Mouse (Mus musculus): ENCODE results near the gene Cd209f. TPM values are rescaled to one million over a fixed set of nuclear protein-coding genes. Genes with fewer than 3 reads are reported as not detected.
"Not testable (repeated sequence)": the region's sequence is repeated elsewhere in the genome, so short reads cannot be mapped to it uniquely, and the experiment has no call there.

The Cd209f gene
- total and polyA plus RNA-seq, 2 experiments from 2014 or later: 0.10 TPM; not detected in 1

DNA sequence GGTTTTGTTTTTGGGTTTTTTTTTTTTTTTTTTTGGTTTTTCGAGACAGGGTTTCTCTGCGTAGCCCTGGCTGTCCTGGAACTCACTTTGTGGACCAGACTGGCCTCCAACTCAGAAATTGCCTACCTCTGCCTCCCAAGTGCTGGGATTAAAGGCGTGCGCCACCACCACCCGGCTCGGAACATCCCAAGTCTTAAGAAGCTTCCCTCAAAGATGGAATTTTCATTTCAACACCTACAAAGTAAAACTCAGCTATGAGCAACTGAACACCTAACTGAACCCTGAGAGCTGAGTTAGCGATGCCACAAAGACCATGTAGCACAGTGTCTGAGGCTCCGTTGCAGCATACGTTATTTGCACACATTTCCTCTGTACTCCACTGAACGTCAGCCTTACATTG, 28.2 kb upstream of the Cd209f start, which contains the start of gene Cd209g:
TSS of gene Cd209g (plus strand) at position 301 of the 400 bp plus-strand sequence.
- H3K4me2 ChIP-seq (ENCODE audit: low read depth, low read length): no peak within 1 kb of the TSS
- no peak within 1 kb of the TSS for H3K4me3 ChIP-seq (ENCODE audit: low read depth, low read length)
- H3K4me1 ChIP-seq (ENCODE audit: control insufficient read depth, insufficient read depth): no peaks in the 10 kb centered on the region
- no peaks in the 10 kb centered on the region for H3K27me3 ChIP-seq (ENCODE audit: control insufficient read depth, insufficient read depth, low read length)
- ATAC-seq (ENCODE audit: insufficient read depth, low read depth) (no peak), DNase-seq (ENCODE audit: low spot score) (no peak)
- no peaks in the 10 kb centered on the region for H3K36me3 ChIP-seq (replicated peaks; ENCODE audit: control insufficient read depth, insufficient read depth, low read length)
- TF ChIP-seq EP300 (IDR thresholded peaks at IDR 0.05; ENCODE audit: low read depth) (no peak), CTCF (IDR thresholded peaks at IDR 0.05; ENCODE audit: low read depth) (no peak)
- 86% methylated on average over 10 of the region's 10 CpGs for WGBS
- H3K9ac ChIP-seq (replicated peaks; ENCODE audit: low read depth, low read length): no peak within 1 kb of the TSS
- H3K9me3 ChIP-seq (replicated peaks; ENCODE audit: control insufficient read depth, low read length): no peaks in the 10 kb centered on the region
- no peak within 1 kb of the TSS for H3K27ac ChIP-seq (ENCODE audit: low read depth)

DNA sequence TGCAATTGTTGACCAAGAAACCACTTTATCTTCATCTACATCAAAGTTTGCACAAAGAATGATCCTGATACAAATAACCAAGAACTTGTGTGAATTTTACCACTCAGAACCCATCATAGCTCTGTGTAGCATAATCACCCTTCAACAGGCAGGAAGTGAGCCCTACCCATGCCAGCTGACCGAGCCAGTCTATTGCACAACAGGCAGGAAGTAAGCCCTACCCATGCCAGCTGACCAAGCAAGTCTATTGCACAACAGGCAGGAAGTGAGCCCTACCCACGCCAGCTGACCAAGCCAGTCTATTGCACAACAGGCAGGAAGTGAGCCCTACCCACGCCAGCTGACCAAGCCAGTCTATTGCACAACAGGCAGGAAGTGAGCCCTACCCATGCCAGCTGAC, 17.1 kb downstream of the Cd209f start:
- not testable (repeated sequence) for H3K4me3 ChIP-seq (ENCODE audit: low read depth, low read length); H3K9me3 ChIP-seq (replicated peaks; ENCODE audit: control insufficient read depth, low read length); DNase-seq (ENCODE audit: low spot score); ATAC-seq (ENCODE audit: insufficient read depth, low read depth); H3K27me3 ChIP-seq (ENCODE audit: control insufficient read depth, insufficient read depth, low read length); H3K9ac ChIP-seq (replicated peaks; ENCODE audit: low read depth, low read length); H3K27ac ChIP-seq (ENCODE audit: low read depth); H3K4me1 ChIP-seq (ENCODE audit: control insufficient read depth, insufficient read depth); H3K36me3 ChIP-seq (replicated peaks; ENCODE audit: control insufficient read depth, insufficient read depth, low read length); H3K4me2 ChIP-seq (ENCODE audit: low read depth, low read length)
- 75% methylated on average over 3 of the region's 3 CpGs for WGBS

DNA sequence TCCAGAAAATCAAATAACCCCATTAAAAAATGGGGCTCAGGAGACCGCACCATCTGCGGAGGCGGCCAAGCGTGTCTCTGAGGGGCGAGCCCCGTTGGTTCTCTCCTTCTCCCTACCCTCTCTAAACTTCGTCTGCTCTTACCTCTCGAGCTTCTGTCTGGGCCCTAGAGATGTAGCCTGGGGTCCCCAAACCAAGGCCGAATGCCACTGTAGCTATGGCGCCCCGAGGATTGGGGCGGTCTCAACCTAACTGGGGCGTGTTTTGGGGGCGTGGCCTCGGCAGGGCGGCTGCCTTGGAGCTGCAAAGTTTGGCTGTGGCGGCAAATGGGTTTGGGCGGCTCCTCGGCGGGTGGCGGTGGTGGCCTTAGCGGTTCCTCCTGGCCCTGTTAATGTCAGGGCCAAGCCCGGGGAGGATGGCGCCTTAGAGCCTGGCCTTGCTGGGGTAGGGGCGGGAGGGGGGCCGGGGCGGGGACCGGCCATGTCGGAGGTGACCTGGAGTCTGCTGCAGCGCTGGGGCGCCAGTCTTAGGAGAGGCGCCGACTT, 18.4 kb downstream of the Cd209f start:
- H3K4me3 ChIP-seq (ENCODE audit: low read depth, low read length); H3K27me3 ChIP-seq (ENCODE audit: control insufficient read depth, insufficient read depth, low read length); H3K9me3 ChIP-seq (replicated peaks; ENCODE audit: control insufficient read depth, low read length); H3K4me2 ChIP-seq (ENCODE audit: low read depth, low read length); H3K9ac ChIP-seq (replicated peaks; ENCODE audit: low read depth, low read length); H3K27ac ChIP-seq (ENCODE audit: low read depth); H3K36me3 ChIP-seq (replicated peaks; ENCODE audit: control insufficient read depth, insufficient read depth, low read length); DNase-seq (ENCODE audit: low spot score); H3K4me1 ChIP-seq (ENCODE audit: control insufficient read depth, insufficient read depth): not testable (repeated sequence)
- 44% methylated on average over 32 of the region's 33 CpGs for WGBS
- ATAC-seq (ENCODE audit: insufficient read depth, low read depth): peak; percentile 24; the same call in 1 of the 2 replicates

Other genes with a start within 250 kb of the Cd209f start
- gene Cd209d, start 227.3 kb downstream of the Cd209f start, total RNA-seq (2014; rRNA removed; ENCODE audit: low replicate concordance): not detected in 2 replicates
- not detected in 2 replicates for gene Cd209d, start 227.3 kb downstream of the Cd209f start, polyA plus RNA-seq (2015; fragmentation: Nextera tagmentation; extraction: Ambion mirVana)
- not detected in 2 replicates for gene Cd209b, start 179.0 kb downstream of the Cd209f start, total RNA-seq (2014; rRNA removed; ENCODE audit: low replicate concordance)
- not detected in 2 replicates for gene Cd209b, start 179.0 kb downstream of the Cd209f start, polyA plus RNA-seq (2015; fragmentation: Nextera tagmentation; extraction: Ambion mirVana)
- not detected in 2 replicates for gene Cd209c, start 151.1 kb downstream of the Cd209f start, total RNA-seq (2014; rRNA removed; ENCODE audit: low replicate concordance)
- 0.07 TPM in 1 of 2 replicates, not detected in the other for gene Cd209c, start 151.1 kb downstream of the Cd209f start, polyA plus RNA-seq (2015; fragmentation: Nextera tagmentation; extraction: Ambion mirVana)
- not detected in 2 replicates for gene Cd209g, start 28.3 kb upstream of the Cd209f start, total RNA-seq (2014; rRNA removed; ENCODE audit: low replicate concordance)
- gene Cd209g, start 28.3 kb upstream of the Cd209f start, polyA plus RNA-seq (2015; fragmentation: Nextera tagmentation; extraction: Ambion mirVana): not detected in 2 replicates
- gene Evi5l, start 60.7 kb upstream of the Cd209f start, total RNA-seq (2014; rRNA removed; ENCODE audit: low replicate concordance): 24.8 and 26.1 TPM in 2 replicates
- gene Evi5l, start 60.7 kb upstream of the Cd209f start, polyA plus RNA-seq (2015; fragmentation: Nextera tagmentation; extraction: Ambion mirVana): 9.3 and 11.1 TPM in 2 replicates
- gene Prr36, start 111.6 kb upstream of the Cd209f start, total RNA-seq (2014; rRNA removed; ENCODE audit: low replicate concordance): not detected in 2 replicates
- 0.04 TPM in 2 replicates for gene Prr36, start 111.6 kb upstream of the Cd209f start, polyA plus RNA-seq (2015; fragmentation: Nextera tagmentation; extraction: Ambion mirVana)
- gene Lrrc8e, start 121.0 kb upstream of the Cd209f start, total RNA-seq (2014; rRNA removed; ENCODE audit: low replicate concordance): 0.08 TPM in 1 of 2 replicates, not detected in the other
- 0.08 and 0.21 TPM in 2 replicates for gene Lrrc8e, start 121.0 kb upstream of the Cd209f start, polyA plus RNA-seq (2015; fragmentation: Nextera tagmentation; extraction: Ambion mirVana)
- 27.7 and 36.8 TPM in 2 replicates for gene Map2k7, start 132.9 kb upstream of the Cd209f start, total RNA-seq (2014; rRNA removed; ENCODE audit: low replicate concordance)
- 18.7 and 21.0 TPM in 2 replicates for gene Map2k7, start 132.9 kb upstream of the Cd209f start, polyA plus RNA-seq (2015; fragmentation: Nextera tagmentation; extraction: Ambion mirVana)
- 0.66 TPM in 1 of 2 replicates, not detected in the other for gene Gm49320, start 133.0 kb upstream of the Cd209f start, total RNA-seq (2014; rRNA removed; ENCODE audit: low replicate concordance)
- 0.19 and 0.34 TPM in 2 replicates for gene Gm49320, start 133.0 kb upstream of the Cd209f start, polyA plus RNA-seq (2015; fragmentation: Nextera tagmentation; extraction: Ambion mirVana)
- gene Tgfbr3l, start 142.4 kb upstream of the Cd209f start, total RNA-seq (2014; rRNA removed; ENCODE audit: low replicate concordance): 3.9 and 6.4 TPM in 2 replicates
- 1.8 and 2.7 TPM in 2 replicates for gene Tgfbr3l, start 142.4 kb upstream of the Cd209f start, polyA plus RNA-seq (2015; fragmentation: Nextera tagmentation; extraction: Ambion mirVana)
- 32.6 and 84.9 TPM in 2 replicates for gene Snapc2, start 147.2 kb upstream of the Cd209f start, total RNA-seq (2014; rRNA removed; ENCODE audit: low replicate concordance)
- gene Snapc2, start 147.2 kb upstream of the Cd209f start, polyA plus RNA-seq (2015; fragmentation: Nextera tagmentation; extraction: Ambion mirVana): 26.7 and 29.9 TPM in 2 replicates
- gene Ctxn1, start 153.4 kb upstream of the Cd209f start, total RNA-seq (2014; rRNA removed; ENCODE audit: low replicate concordance): 10.4 and 12.5 TPM in 2 replicates
- 13.2 and 13.7 TPM in 2 replicates for gene Ctxn1, start 153.4 kb upstream of the Cd209f start, polyA plus RNA-seq (2015; fragmentation: Nextera tagmentation; extraction: Ambion mirVana)
- 95.0 and 120 TPM in 2 replicates for gene Timm44, start 170.1 kb upstream of the Cd209f start, total RNA-seq (2014; rRNA removed; ENCODE audit: low replicate concordance)
- gene Timm44, start 170.1 kb upstream of the Cd209f start, polyA plus RNA-seq (2015; fragmentation: Nextera tagmentation; extraction: Ambion mirVana): 74.7 and 78.8 TPM in 2 replicates
- 7.9 and 10.7 TPM in 2 replicates for gene Ccl25, start 219.4 kb upstream of the Cd209f start, total RNA-seq (2014; rRNA removed; ENCODE audit: low replicate concordance)
- gene Ccl25, start 219.4 kb upstream of the Cd209f start, polyA plus RNA-seq (2015; fragmentation: Nextera tagmentation; extraction: Ambion mirVana): 5.8 and 6.1 TPM in 2 replicates
- 61.1 and 64.4 TPM in 2 replicates for gene Elavl1, start 219.6 kb upstream of the Cd209f start, total RNA-seq (2014; rRNA removed; ENCODE audit: low replicate concordance)
- gene Elavl1, start 219.6 kb upstream of the Cd209f start, polyA plus RNA-seq (2015; fragmentation: Nextera tagmentation; extraction: Ambion mirVana): 93.3 and 97.0 TPM in 2 replicates